Mouse (Mus musculus) left cerebral cortex, adult 2 months (tissue): Measurements from ENCODE around the gene Ptpre. TPM values are rescaled to one million over a fixed set of nuclear protein-coding genes. Genes with fewer than 3 reads are reported as not detected.

ENCODE experiments used
- DNase-seq, 2 experiments: peaks; one replicate each; pipeline ENCODE4 v3.0.0; 2021 to 2022; ENCODE audit warnings: low spot score in 2 of 2, mixed read lengths in 1 of 2; ENCODE audit errors: extremely low spot score in 1 of 2
- H3K27ac ChIP-seq: fragments of 200-600 bp; 2 replicates; pipeline ENCODE4 v1.8.1; 2022
- H3K4me3 ChIP-seq: fragments of 200-600 bp; 2 replicates; pipeline ENCODE4 v1.8.1; 2022
- CTCF ChIP-seq: fragments of 200-600 bp; IDR thresholded peaks from 2 replicates; pipeline ENCODE4 v1.8.1; 2022; ENCODE audit warnings: antibody characterized with exemption, mild to moderate bottlenecking, moderate library complexity
- intact Hi-C: fragments of 180-260 bp; cut with DNase I; formaldehyde crosslinking; loops from one replicate; pipeline ENCODE4 v1.15.1; 2025
- total RNA-seq, 2 experiments: library from RNA; stranded (reverse); gene quantifications; 2 replicates each; pipeline ENCODE4 v1.2.3; 2021

The Ptpre gene
- total RNA-seq, 2 experiments from 2014 or later: 23.5 to 28.0 TPM

DNA sequence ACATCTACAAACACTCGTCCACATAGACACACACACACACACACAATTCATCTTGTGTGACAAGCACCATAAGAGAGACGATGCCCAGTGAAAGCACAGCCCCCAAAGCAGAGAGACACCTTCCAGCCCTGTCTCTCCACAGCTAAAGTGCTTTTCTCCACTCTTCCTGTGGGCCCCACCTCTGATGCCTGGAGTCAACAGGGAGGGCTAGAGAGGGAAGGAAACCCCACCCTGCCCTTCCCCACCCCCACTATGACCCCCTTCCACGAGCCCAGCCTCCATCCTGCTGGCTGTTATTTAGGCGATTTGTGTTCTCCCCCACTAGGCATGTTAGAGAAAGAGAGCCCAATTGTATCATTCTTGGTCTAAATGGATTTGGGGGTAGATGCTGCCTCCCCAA lies 49.1 kb downstream of the Ptpre start:
- DNase-seq: no peak
- intact Hi-C loops: no loop called here
- no peak for TF ChIP-seq CTCF
- Histone ChIP-seq H3K4me3 (no peak overlapping the region), H3K27ac (no peak overlapping the region)

- DNase-seq: no peak
- intact Hi-C loops: no loop called here
- no peak for TF ChIP-seq CTCF
Observed at GRCm38 (mm10) chr7:135587821-135588575, 50.7 kb downstream of the Ptpre start.

DNA sequence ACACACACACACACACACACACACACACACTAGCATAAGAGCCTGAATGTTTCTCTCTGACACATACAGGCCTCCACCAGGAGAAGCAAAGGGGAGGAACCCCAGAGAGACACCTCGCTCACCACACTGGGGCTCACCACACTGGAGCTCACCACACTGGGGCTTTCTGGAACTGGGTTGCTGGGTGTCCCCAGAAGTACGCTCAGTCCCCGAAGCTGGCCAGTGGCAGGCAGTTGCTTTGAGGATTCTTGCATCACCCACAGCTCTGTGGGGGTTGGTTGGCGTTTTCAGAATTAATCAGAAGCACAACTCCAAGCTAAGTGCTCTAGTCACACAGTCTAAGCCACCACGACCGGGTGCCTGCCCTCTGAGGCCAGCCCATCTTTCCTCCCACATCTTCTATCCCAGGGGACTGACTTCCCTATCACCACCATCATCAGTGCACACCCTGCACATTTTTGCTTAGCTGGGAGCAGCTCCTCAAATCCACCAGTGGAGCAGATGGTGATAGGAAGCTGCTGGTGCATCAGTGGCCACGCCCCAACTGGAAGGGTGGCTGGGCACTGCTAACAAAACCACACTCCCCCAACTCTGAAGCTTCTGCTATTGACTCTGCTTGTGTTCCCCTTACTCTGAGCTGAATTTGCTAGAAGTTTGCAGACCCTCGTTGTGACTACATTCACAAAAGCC lies 51.5 kb downstream of the Ptpre start:
- TF ChIP-seq CTCF: no peak
- H3K27ac ChIP-seq: no peak overlapping the region
- intact Hi-C loops: no loop called here
- no peak overlapping the region for H3K4me3 ChIP-seq
- no peak for DNase-seq

More at GRCm38 (mm10) chr7:135587821-135588575, 50.7 kb downstream of the Ptpre start:
- no peak overlapping the region for H3K27ac ChIP-seq
- H3K4me3 ChIP-seq: no peak overlapping the region

DNA sequence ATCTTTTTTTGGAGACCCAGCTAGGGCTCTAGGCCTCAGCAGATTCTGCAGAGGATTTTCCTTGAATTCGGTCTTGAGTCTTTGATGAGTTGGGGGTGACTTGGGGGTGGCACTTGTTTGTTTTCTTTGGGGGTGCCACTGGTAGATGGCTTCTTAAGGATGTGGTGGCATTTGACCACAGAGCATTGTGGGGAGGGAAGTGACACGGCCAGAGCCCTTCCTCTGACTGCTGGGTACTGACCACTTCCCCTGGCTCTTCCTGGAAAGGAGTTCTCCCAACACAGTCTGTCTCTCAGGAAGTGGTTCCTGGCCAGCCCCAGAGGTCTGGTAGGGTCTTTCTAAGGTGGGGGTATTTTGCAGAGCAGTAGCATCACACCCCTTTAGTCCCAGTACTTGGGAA lies 54.2 kb downstream of the Ptpre start:
- no peak overlapping the region for H3K4me3 ChIP-seq
- H3K27ac ChIP-seq: no peak overlapping the region
- no peak for DNase-seq
- no peak for TF ChIP-seq CTCF
- intact Hi-C loops: no loop called here

DNA sequence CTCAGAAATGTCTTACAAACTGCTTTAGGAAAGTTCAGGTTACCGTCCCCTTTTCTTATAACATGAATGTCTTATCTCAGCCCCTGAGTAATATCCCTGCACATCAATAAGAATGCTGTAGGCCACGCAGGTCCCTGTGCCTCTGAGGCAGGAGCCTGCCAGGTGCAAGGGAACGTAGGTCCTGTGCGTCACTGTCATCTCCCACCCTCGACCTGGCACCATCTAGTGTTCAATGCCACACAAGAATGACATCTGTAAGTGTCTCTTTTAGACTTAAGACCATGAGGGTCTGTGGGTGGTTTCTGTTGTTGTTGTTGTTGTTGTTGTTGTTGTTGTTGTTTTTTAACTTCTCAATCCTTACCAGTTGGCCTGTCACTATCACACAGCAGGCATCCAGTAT lies 56.0 kb downstream of the Ptpre start:
- no peak for DNase-seq
- Histone ChIP-seq H3K27ac (no peak overlapping the region), H3K4me3 (no peak overlapping the region)
- intact Hi-C loops: no loop called here
- TF ChIP-seq CTCF: no peak

GRCm38 (mm10) chr7:135593825-135594224 lies 56.5 kb downstream of the Ptpre start:
- no peak overlapping the region for H3K27ac ChIP-seq
- no peak overlapping the region for H3K4me3 ChIP-seq
- TF ChIP-seq CTCF: no peak
- DNase-seq: no peak
- intact Hi-C loops: no loop called here

- TF ChIP-seq CTCF: no peak
- no peak overlapping the region for H3K27ac ChIP-seq
- no peak for DNase-seq
- no peak overlapping the region for H3K4me3 ChIP-seq
- intact Hi-C loops: no loop called here
Observed at GRCm38 (mm10) chr7:135594676-135595075, 57.4 kb downstream of the Ptpre start.

- DNase-seq: no peak
- Histone ChIP-seq H3K27ac (no peak overlapping the region), H3K4me3 (no peak overlapping the region)
- intact Hi-C loops: no loop called here
- TF ChIP-seq CTCF: no peak; the same call in 1 of the 2 replicates
Observed at GRCm38 (mm10) chr7:135595640-135596174, 58.4 kb downstream of the Ptpre start.

DNA sequence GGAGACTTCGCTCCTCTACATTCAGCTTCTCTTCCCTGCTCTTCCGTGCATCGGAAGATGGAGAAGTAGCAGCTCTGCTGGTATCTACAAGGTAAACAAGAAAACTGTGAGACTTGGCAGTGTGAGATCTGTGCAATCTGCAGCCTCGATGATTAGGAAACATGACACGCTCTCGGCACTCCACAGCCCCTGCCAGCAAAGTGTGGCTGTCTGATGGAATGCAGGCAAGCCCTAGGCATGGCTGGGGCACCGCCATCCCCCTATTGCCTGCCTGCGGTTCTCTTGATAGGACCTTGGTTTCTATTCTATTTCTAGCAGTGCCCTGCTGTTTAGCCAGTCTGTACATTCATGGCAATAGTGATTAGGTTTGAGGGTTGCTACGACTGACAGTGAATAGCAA lies 59.7 kb downstream of the Ptpre start:
- H3K27ac ChIP-seq: no peak overlapping the region
- no peak overlapping the region for H3K4me3 ChIP-seq

DNA sequence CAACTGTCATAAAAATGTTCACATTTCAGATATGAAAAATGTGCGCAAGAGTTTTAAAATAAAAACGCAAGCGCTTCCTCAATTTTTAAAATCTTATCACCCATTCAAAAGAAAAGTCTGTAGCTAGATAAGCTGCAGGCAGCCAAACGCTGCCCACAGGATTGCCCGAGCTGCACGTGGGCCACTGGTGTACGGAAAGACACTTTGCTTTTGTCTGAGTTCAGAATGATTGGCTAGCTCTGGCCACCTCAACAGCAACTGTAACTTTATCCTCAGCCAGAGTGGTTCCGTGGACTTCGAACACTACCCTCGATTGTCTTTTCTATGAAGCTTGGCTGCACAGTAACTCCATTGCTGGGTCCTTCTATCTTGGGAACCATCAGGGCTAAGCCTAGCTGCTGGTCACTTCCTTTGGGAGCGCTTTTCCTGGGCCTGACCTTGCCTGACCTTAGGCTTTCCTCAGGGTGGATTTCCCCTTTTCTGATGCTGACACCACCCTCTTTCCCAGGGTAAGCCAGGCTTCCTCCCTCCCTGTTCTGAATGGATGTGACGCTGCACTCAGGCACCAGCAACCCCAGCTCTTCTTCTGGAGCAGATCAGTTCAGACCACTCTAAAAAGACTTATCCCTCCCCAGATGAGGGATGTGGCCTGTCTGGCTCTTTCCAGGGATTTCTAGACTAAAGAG lies 60.5 kb downstream of the Ptpre start:
- DNase-seq: no peak
- intact Hi-C loops: no loop called here
- Histone ChIP-seq H3K27ac (no peak overlapping the region), H3K4me3 (no peak overlapping the region)
- TF ChIP-seq CTCF: no peak

More for the DNA sequence above, 59.7 kb downstream of the Ptpre start:
- no peak for DNase-seq
- TF ChIP-seq CTCF: no peak
- intact Hi-C loops: no loop called here

- DNase-seq: no peak
- no peak for TF ChIP-seq CTCF
- H3K4me3 ChIP-seq: no peak overlapping the region
- no peak overlapping the region for H3K27ac ChIP-seq
- intact Hi-C loops: no loop called here
Observed at GRCm38 (mm10) chr7:135598303-135598855, 61.1 kb downstream of the Ptpre start.

- no peak overlapping the region for H3K27ac ChIP-seq
- no peak overlapping the region for H3K4me3 ChIP-seq
- intact Hi-C loops: no loop called here
- DNase-seq: no peak
- no peak for TF ChIP-seq CTCF
Observed at GRCm38 (mm10) chr7:135600076-135600475, 62.8 kb downstream of the Ptpre start.
